Mouse (Mus musculus): ENCODE results near the gene Cyp4a14.
"Not testable (repeated sequence)": the region's sequence is repeated elsewhere in the genome, so short reads cannot be mapped to it uniquely, and the experiment has no call there.

Gene Cyp4a14

DNA sequence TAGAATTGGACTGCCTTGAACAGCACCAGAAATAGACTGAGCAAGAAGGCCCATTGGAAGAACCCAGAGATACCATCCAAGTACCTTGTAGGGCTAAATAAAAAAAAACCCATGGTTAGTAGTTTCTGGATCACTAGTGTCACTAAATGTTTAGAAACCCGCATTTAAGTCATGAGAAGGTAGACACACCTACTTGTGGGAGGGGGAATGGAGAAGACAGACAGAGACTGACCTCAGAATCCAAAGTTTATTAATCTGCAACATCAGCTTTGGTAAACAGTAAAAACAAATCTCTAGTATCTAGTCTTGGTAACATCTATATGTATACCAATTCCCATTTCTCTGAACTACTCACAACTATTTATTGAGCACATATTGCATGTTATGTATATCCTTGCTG is at the start of gene Cyp4a14:
Gene Cyp4a14 (minus strand): TSS at position 142 of the 400 bp plus-strand sequence.
- no peak for DNase-seq

- DNase-seq: no peak
Observed at GRCm38 (mm10) chr4:115545101-115545500, 49.2 kb upstream of the Cyp4a14 start.

DNA sequence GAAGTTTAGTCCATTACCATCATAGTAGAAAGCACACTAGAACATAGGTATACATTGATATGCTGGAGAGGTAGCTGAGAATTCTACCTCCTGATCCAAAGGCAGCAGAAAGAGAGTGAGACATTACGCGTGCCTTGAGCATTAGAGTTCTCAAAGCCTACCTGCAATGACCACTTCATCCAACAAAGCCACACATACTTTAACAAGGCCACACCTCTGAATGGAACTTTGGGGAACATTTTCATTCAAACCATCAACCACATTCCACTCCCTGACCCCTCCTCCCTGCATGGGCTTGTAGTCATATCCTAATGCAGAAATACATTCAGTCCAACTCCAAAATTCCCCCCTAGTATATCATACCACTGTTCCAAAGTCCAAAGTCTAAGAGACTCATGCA is 25.8 kb upstream of the Cyp4a14 start:
- DNase-seq: no peak

DNA sequence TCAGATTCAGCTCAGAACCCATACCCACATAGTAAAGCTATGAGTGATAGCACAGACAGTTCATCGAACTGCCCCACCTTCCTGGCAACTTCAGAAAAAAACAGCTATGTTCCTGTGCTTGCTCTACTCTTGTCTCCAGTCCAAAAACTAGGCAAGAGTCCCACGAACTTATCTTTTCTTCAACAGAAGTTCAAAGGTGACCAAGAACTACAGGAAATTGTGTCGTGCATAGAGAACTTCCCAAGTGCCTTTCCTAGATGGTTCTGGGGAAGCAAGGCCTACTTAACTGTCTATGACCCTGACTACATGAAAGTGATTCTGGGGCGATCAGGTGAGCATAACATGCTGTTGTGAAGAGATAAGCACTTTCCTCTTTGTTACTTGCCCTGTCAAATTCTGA is 23.5 kb upstream of the Cyp4a14 start:
- no peak for DNase-seq

- DNase-seq: not testable (repeated sequence)
Observed at GRCm38 (mm10) chr4:115518000-115518399, 22.1 kb upstream of the Cyp4a14 start, which contains the start of gene Cyp4a10. Gene Cyp4a10, plus strand, starts transcription at chr4:115518264.

DNA sequence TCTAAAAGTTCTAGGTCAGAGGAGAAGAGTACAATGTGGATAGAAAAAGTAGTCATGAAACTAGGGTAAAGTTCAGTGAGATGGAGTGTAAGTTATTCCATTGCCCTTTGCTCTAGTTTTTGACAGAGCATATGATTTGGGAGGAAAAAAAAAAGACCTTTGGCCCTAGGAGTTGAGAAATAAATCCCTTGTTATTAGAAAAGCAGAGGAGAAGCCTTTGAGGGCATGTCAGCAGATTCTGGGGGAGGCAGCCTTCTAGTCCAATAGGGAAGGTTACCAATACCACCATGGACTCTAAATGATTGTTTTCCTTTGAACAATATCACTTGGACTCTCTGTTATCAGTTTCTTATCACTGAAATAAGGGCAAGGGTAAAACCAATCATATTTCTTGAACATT is 18.0 kb upstream of the Cyp4a14 start:
- not testable (repeated sequence) for DNase-seq

DNA sequence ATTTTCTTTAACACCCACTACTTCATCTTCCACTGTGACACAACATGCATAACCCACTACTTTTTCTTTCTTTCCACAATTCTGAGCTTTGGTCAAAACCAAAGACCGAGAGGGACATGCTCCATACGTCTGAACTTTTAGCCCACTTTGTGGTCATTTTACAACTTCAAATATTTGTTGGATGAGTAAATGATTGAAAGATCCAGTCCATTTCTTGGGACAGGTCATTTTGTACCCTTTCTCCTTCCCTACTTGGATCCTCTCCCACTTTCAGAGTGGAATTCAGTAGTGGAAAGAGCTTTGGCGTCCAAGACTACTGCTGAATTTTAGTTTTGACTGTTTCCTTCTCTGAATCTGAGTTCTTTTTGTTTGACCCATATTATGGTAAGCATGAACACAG is 1.5 kb upstream of the Cyp4a14 start:
- DNase-seq: no peak

GRCm38 (mm10) chr4:115481006-115481652 is 14.8 kb downstream of the Cyp4a14 start:
- peak; percentile 2 for DNase-seq

DNA sequence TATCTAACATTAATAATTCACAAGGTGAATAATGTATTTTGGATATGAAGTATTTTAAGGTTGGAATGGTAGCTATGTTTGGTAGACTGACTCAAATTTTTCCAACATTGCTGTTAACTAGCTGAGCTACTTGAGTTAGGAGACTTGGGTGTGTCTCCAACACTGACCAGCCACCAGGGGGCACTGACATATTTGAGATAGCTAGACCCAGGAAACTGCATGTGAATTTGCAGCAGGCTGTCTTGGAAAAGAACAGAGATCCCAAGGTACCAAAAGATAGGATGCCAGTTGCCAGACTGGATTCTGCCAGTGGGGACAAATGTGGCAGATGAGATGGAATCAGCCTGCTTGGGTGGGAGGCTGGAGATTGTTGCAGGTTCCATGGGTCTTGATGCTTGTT is 19.9 kb downstream of the Cyp4a14 start:
- DNase-seq: not testable (repeated sequence)

DNA sequence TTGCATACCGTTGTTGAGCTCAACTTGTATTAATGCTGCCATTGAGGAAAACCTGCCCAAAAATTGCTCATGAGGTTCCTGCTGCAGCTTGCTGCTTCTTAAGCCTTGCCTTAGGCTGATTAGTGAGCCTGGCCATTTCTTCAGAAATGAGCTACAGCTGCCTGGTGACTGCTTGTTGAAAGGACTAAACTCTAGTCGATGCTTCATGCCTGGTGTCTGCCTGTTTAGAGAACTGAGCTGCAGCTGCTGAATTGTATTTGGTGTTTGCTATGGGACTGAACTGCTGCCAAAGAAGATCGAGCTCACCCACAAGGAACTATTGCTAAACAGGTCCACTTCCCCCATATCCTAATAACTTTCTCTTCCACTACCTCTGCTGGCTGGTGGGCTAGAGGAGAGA is 22.4 kb downstream of the Cyp4a14 start:
- not testable (repeated sequence) for DNase-seq

- DNase-seq: no peak
Observed at GRCm38 (mm10) chr4:115452304-115452703, 43.6 kb downstream of the Cyp4a14 start, which contains the start of gene Cyp4a30b. Gene Cyp4a30b, plus strand, starts transcription at chr4:115452604.

DNA sequence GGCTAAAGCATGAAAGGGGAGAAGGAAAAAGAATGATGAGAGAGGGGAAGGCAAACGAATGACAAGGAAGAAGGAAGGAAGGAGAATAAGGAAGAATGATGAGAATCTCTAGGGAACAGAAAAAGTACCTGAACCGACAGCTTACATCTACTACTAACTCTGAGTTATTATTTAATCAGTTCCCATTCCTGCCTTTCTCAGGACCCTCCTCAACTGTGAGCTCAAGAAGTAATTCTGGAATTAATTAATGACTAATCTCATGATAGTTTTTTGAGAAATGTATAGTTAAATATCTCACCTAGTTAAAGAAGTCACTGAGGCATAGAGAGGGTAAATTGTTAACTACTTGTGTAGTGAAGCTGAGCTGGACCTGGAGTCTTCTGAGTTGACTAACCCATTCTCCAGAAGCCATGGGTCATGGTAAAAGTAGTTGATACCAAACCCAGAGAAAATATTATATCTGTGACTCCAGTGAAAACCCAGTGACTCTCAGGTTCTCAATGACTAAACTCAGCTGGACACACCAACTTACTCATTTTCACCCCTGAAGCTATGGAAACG is 45.3 kb downstream of the Cyp4a14 start:
- no peak for DNase-seq

Measured in right cerebral cortex, postnatal 4 days (tissue).